Mouse (Mus musculus) stomach, postnatal 0 days (tissue): ENCODE results near the gene Olfr640.

Experiments
- CTCF ChIP-seq: IDR thresholded peaks from 2 replicates; pipeline ENCODE4 v1.5.1; 2016; ENCODE audit warnings: antibody characterized with exemption, low read depth, mild to moderate bottlenecking, moderate library complexity
- EP300 ChIP-seq: optimal IDR thresholded peaks from 2 replicates; pipeline ENCODE3; 2016; ENCODE audit warnings: antibody characterized with exemption

- no peak for TF ChIP-seq CTCF
- no peak for TF ChIP-seq EP300
Observed at GRCm38 (mm10) chr7:104061345-104061744, 36.0 kb upstream of the Olfr640 start, which contains the start of gene 4930516K23Rik.
